Mouse (Mus musculus): ENCODE measurements at regions not wholly inside any gene's neighbourhood (a gene's known extent, or its start where the extent isn't known, plus 50 kb on each side); places are given as distances from the start of the nearest gene placed in this dataset.

- TF ChIP-seq POLR2A (IDR thresholded peaks at IDR 0.05; ENCODE audit: insufficient read depth, low read length) (no peak), CTCF (IDR thresholded peaks at IDR 0.05; ENCODE audit: low read depth, low read length) (no peak)
Measured at GRCm38 (mm10) chr10:17177503-17178278, 545.3 kb upstream of the Cited2 start.

Measured in ES-Bruce4 (cell line).